Mouse (Mus musculus) spleen, adult 2 months (tissue): ENCODE measurements at regions not wholly inside any gene's neighbourhood (a gene's known extent, or its start where the extent isn't known, plus 50 kb on each side); places are given as distances from the start of the nearest gene placed in this dataset.

Experiments used
- CTCF ChIP-seq: fragments of 200-500 bp; IDR thresholded peaks from 2 replicates; pipeline ENCODE4 v1.5.1; 2011; ENCODE audit warnings: mild to moderate bottlenecking, inconsistent platforms; ENCODE audit not compliant: insufficient read depth, insufficient read length, insufficient replicate concordance; ENCODE audit errors: extremely low read depth
- POLR2A ChIP-seq: fragments of 200-500 bp; IDR thresholded peaks from 2 replicates; pipeline ENCODE4 v1.6.1; 2011; ENCODE audit warnings: low read depth, low read length, inconsistent platforms

GRCm38 (mm10) chr13:28756915-28757765 lies 196.4 kb downstream of the Sox4 start:
- TF ChIP-seq POLR2A (no peak), CTCF (no peak)
